Mouse (Mus musculus): ENCODE results near the gene Mettl7a3.
A peak's percentile ranks its signal among the peaks of the same experiment; 100 is the strongest.
"Not testable (repeated sequence)": the region's sequence is repeated elsewhere in the genome, so short reads cannot be mapped to it uniquely, and the experiment has no call there.

Mettl7a3 gene

GRCm38 (mm10) chr15:100329336-100329735, 5.4 kb upstream of the Mettl7a3 start:
- DNase-seq (ENCODE audit: low read depth in 2 of 2, low spot score in 2 of 2) = not testable (repeated sequence)

DNA sequence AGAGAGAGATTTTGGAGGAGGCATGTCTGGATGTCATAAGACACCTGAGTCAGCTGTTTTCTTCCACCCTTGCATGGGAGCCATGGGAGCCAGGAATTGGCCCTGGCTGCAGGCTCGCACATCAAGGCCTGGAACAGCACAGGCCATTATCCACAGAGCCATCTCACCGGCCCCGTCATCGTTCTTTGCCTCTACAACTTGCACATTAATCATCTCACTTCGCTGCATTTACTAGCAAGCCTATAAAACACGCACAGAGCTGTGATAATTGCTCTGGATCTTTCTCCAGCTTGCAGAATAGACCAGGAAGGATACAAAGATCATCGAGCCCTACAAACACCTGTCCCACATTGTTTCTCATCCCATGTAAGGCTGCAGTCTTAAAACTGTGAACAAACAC, 4.0 kb upstream of the Mettl7a3 start:
- no peak for DNase-seq (ENCODE audit: low read depth in 2 of 2, low spot score in 2 of 2)

DNA sequence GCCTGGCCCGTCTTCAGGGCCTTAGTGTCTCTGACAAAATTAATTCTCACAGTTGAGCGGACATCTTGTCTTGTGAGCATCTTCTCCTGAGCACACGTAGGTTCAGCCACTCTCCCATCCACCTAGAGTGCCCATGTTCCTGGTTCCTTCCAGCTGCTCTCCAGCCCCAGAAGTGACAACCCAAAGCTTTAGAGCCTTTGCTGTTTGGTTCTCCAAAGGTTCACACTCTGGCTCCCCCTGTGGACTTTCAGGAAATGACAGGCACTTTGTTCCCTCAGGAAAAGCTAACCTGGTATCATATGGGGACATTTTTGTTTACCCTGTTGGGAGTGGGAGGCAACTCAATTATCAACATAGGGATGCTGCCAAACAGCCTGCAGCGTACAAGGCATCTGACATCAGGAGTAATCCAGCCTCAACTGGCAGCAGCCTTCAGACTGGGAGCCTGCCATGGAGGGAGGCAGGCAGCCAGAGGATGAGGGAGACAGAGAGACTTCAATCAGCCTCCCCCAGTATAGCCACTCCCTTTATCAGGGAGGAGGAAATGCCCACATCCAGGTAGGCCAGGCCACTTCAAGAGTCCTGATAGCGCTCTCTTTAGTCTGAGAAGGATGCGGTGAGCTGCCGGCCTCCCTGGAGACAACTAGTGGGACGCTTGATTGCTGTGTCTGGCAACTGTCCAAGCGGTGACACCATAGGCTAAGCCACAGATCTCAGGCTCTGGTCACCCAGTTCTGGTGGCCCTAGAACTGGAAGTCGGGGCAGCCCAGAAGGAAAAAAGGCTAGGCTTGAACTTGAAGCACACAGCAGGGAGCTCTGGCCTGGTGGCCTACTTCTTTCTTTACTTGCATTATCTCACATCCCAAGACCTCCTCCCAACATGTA, 2.4 kb upstream of the Mettl7a3 start:
- DNase-seq (ENCODE audit: low read depth in 2 of 2, low spot score in 2 of 2) = not testable (repeated sequence)

- DNase-seq (ENCODE audit: low read depth in 2 of 2, low spot score in 2 of 2) = not testable (repeated sequence)
Measured at GRCm38 (mm10) chr15:100337328-100337727, 2.6 kb downstream of the Mettl7a3 start.

- DNase-seq (ENCODE audit: low read depth in 2 of 2, low spot score in 2 of 2) = peak; percentile 32 to 61
Measured at GRCm38 (mm10) chr15:100337847-100338246, 3.1 kb downstream of the Mettl7a3 start.

DNA sequence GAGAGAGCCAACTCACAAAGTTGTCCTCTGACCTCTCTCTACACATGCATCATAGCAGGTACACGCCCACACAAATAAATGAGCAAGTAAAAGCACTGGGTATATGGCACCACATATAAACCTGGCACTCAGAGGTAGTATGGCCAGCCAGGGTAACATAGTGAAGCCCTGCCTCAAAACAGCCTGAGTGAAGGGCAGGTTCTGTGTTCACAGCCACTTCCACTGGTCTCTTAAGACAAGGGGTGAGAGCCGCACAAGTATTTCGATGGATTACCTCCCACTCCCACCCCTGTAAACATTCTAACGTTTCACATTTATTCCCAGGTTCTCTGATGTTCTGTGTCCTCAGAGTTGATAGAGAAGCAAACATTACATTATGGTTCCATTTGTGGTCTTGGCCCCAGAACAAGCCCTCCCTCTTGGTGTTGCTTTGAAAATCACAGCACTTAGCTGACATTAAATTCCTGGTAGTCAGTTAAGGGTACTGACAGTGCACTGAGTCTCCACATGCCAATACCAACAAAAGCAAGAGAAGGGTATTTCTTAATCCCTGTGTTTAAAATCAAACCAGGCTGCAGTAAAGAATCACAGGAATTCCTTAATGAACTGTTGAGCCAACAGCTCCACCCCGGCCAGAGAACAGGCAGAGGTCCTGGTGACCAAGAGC, 6.7 kb downstream of the Mettl7a3 start:
- DNase-seq (ENCODE audit: low read depth in 2 of 2, low spot score in 2 of 2) = not testable (repeated sequence)

DNA sequence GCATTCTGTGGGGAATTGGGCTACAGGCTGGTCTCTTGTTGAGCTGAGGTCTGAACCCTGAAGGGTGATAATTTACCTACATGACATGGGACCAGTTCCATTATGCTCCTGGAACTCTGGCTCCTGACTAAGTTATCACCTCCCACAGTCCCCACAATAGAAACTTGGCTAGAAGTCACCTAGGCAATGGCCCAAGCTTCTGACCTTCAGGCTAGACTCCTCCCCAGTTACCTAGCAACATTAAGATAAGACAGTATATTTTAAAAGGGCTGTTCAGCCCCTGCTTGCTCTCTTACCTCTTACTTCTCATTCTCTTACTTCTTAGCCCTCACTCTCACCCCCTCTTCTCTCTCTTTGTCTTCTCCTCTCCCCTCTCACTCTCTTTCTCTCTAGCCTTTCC, 10.8 kb downstream of the Mettl7a3 start:
- no peak for DNase-seq (ENCODE audit: low read depth in 2 of 2, low spot score in 2 of 2)

- no peak for DNase-seq (ENCODE audit: low read depth in 2 of 2, low spot score in 2 of 2)
Measured at GRCm38 (mm10) chr15:100346761-100347160, 12.0 kb downstream of the Mettl7a3 start.

- DNase-seq (ENCODE audit: low read depth in 2 of 2, low spot score in 2 of 2) = no peak
Measured at GRCm38 (mm10) chr15:100349496-100349895, 14.8 kb downstream of the Mettl7a3 start.

- no peak for DNase-seq (ENCODE audit: low read depth in 2 of 2, low spot score in 2 of 2)
Measured at GRCm38 (mm10) chr15:100351501-100352060, 16.9 kb downstream of the Mettl7a3 start.

- DNase-seq (ENCODE audit: low read depth in 2 of 2, low spot score in 2 of 2) = no peak
Measured at GRCm38 (mm10) chr15:100352711-100353250, 18.1 kb downstream of the Mettl7a3 start, which contains the start of the genes Methig1 and Mettl7a2. Methig1 (plus strand) TSS chr15:100353149. Mettl7a2 (plus strand) TSS chr15:100353200.

- DNase-seq (ENCODE audit: low read depth in 2 of 2, low spot score in 2 of 2) = not testable (repeated sequence)
Measured at GRCm38 (mm10) chr15:100353399-100353798, 18.7 kb downstream of the Mettl7a3 start.

- DNase-seq (ENCODE audit: low read depth in 2 of 2, low spot score in 2 of 2) = no peak
Measured at GRCm38 (mm10) chr15:100355876-100356275, 21.1 kb downstream of the Mettl7a3 start.

GRCm38 (mm10) chr15:100364242-100364641, 29.5 kb downstream of the Mettl7a3 start, which contains the start of gene Higd1c:
Higd1c (plus strand) TSS chr15:100364542.
- DNase-seq (ENCODE audit: low read depth in 2 of 2, low spot score in 2 of 2) = no peak

GRCm38 (mm10) chr15:100365967-100366366, 31.2 kb downstream of the Mettl7a3 start:
- not testable (repeated sequence) for DNase-seq (ENCODE audit: low read depth in 2 of 2, low spot score in 2 of 2)

- no peak for DNase-seq (ENCODE audit: low read depth in 2 of 2, low spot score in 2 of 2)
Measured at GRCm38 (mm10) chr15:100367119-100367518, 32.4 kb downstream of the Mettl7a3 start.

DNA sequence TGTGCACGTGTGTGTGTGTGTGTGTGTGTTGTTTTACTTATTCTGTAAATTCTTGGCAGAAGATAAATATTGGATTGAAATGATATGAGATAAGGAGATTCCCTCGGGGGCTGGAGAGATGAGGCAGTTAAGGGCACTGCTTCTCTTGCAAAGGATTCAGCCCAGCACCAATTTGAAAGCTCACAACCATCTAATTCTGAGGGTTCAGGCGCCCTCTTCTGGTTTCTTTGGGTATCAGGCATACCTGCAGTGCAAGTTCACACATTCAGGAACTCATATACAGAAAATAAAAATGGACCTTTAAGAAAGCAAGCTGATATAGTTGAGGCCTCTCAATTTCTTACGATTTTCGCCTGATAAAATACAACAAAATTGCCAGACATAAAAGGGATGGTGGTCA, 40.3 kb downstream of the Mettl7a3 start:
- peak in 1 of 2 experiments; percentile 9 for DNase-seq (ENCODE audit: low read depth in 2 of 2, low spot score in 2 of 2)

- not testable (repeated sequence) for DNase-seq (ENCODE audit: low read depth in 2 of 2, low spot score in 2 of 2)
Measured at GRCm38 (mm10) chr15:100377847-100378505, 43.2 kb downstream of the Mettl7a3 start.

- DNase-seq (ENCODE audit: low read depth in 2 of 2, low spot score in 2 of 2) = no peak
Measured at GRCm38 (mm10) chr15:100379658-100380057, 44.9 kb downstream of the Mettl7a3 start.

DNA sequence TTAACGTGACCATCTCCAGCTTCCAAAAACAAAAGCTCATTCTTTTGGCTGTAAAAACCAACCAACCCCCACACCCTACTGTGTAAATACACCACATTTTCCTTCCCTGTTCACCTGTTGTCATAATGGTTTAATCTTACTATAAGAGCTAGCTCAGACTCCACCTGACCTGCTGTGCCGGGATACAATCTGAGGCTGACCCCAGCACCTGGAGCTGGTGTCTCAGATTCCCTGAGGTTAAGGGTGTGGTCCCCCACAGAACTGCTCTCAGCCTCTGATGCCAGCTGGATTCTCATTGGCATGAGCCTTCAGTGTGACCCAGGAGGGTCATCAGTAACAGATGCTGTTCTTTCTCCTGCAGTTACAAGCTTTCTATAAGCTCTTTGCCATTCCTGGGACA, 45.4 kb downstream of the Mettl7a3 start:
- no peak for DNase-seq (ENCODE audit: low read depth in 2 of 2, low spot score in 2 of 2)

- no peak for DNase-seq (ENCODE audit: low read depth in 2 of 2, low spot score in 2 of 2)
Measured at GRCm38 (mm10) chr15:100385705-100386104, 51.0 kb downstream of the Mettl7a3 start.
